Mouse (Mus musculus): Measurements from ENCODE around the gene Dtx3. TPM values are rescaled to one million over a fixed set of nuclear protein-coding genes. Genes with fewer than 3 reads are reported as not detected.

The Dtx3 gene
- total RNA-seq, 2 experiments from 2014 or later, result 227 to 255 TPM

DNA sequence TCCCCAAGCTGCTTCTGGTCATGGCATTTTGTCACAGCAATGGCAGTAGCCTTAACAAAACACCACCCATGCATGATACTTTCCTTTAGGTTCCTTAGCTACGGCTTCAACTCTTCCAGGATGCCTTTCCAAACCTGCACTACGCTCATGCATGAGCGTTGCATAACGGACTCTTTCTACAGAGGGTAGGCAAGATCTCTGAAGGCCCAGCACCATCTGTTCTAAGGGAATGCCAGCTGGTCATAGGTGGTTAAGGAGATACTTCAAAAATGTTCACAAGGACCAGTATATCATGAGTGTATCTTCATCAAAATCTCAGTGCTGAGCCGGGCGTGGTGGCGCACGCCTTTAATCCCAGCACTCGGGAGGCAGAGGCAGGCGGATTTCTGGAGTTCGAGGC is 20.9 kb upstream of the Dtx3 start:
- Histone ChIP-seq H3K4me3 (no peak overlapping the region), H3K27ac (peak overlapping the region; percentile 18; the same call in 1 of the 2 replicates)
- no peak for TF ChIP-seq CTCF (conservative IDR thresholded peaks at IDR 0.05)
- no peak for DNase-seq (ENCODE audit: low spot score in 2 of 2)

DNA sequence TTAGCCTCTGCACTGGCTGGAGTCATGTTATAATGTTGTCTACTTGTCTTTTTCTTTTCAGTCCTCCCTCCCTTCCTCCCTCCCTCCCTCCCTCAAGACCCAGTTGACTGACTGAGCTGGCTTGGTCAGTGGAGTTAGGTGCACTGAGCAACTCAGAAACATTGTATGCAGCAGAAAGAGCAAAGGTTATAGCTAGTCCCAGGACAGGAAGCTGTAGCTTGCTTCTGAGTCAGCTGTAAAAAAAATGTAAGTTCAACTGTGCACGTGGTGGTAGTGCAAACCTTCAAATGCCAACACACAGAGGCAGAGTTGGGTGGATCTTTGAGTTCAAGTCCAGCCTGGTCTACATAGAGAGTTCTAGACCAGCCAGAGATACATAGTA is 18.9 kb upstream of the Dtx3 start:
- no peak for DNase-seq (ENCODE audit: low spot score in 2 of 2)
- no peak for TF ChIP-seq CTCF (conservative IDR thresholded peaks at IDR 0.05)

DNA sequence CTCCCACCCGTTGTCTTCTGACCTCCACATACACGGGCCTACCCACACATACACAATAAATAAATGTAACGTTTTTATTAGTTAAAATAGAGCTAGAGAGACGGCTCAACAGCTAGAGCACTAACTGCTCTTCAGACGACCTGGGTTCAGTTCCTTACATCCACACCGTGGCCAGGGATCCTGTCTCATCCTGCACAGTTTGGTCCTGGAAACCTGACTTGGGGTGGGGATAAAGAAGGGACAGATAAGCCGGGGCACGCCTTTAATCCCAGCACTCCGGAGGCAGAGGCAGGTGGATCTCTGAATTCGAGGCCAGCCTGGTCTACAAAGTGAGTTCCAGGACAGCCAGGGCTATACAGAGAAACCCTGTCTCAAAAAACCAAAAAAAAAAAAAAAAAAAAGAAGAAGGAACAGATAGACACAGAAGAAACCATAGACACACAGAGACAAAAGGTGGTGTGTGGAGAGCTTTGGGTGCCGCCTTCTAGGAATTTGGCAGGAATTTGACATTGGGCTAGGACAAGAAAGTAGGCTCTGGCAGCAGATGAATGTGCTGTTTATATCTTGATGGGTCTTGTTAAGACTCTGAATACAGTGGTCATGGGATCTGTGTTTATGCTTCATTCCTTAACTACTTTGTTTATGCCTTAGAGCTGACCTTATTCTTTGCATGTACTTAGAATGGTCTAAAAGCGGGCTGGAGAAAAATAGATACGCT is 18.3 kb upstream of the Dtx3 start:
- H3K27ac ChIP-seq, result no peak overlapping the region
- no peak for TF ChIP-seq CTCF (conservative IDR thresholded peaks at IDR 0.05)
- DNase-seq (ENCODE audit: low spot score in 2 of 2), result no peak

More for the DNA sequence above, 18.9 kb upstream of the Dtx3 start:
- Histone ChIP-seq H3K27ac (no peak overlapping the region), H3K4me3 (no peak overlapping the region)

DNA sequence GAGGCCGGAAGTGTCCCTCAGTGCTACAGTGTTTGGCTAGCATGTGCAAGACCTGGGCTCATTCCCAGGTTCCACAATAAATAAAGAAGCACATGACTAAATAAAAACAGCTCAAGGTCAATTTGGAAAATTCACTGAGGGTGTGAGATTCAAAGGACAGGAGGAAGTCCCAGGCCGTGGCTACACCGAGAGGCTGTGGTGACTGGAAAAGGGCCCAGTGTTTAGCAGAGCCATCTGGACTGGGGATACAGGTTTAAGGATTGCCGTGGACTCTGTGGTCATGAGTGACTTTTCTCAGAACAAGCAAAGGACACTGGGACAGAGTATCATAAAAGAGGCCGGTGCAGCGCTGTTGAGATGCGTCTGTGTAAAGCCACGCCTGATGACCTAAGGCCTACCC is 17.7 kb upstream of the Dtx3 start:
- TF ChIP-seq CTCF (conservative IDR thresholded peaks at IDR 0.05), result no peak
- no peak for DNase-seq (ENCODE audit: low spot score in 2 of 2)
- H3K27ac ChIP-seq, result no peak overlapping the region
- no peak overlapping the region for H3K4me3 ChIP-seq

More for the DNA sequence above, 18.3 kb upstream of the Dtx3 start:
- no peak overlapping the region for H3K4me3 ChIP-seq

DNA sequence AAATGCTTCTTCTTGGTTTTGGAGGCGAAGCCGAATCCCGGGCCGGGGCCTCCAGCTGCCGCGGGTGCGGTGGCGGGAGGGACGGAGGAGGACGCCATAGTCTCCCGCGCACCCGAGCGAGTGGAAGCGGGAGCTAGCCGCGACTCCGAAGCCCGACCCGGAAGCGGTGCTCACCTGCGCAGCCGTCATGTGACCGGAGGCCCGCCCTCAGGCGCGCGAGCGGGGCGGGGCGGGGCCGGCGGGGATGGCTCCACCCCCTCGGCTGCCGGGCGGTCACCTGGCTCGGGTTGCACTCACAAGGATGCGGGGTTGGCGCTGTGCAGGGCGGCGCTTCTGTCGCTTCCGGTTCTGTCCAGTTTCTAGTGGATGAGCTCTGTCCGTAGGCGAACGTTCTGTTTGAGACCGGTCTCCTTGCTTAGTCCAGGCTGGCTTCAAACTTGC is 15.9 kb upstream of the Dtx3 start, which contains the start of gene Pip4k2c:
TSS of gene Pip4k2c (minus strand) at position 172 of the 441 bp plus-strand sequence.
- Histone ChIP-seq H3K27ac (peak within 1 kb of the TSS; percentile 84), H3K4me3 (peak within 1 kb of the TSS; percentile 99)
- no peak for TF ChIP-seq CTCF (conservative IDR thresholded peaks at IDR 0.05)
- DNase-seq (ENCODE audit: low spot score in 2 of 2), result peak; percentile 89 to 93

DNA sequence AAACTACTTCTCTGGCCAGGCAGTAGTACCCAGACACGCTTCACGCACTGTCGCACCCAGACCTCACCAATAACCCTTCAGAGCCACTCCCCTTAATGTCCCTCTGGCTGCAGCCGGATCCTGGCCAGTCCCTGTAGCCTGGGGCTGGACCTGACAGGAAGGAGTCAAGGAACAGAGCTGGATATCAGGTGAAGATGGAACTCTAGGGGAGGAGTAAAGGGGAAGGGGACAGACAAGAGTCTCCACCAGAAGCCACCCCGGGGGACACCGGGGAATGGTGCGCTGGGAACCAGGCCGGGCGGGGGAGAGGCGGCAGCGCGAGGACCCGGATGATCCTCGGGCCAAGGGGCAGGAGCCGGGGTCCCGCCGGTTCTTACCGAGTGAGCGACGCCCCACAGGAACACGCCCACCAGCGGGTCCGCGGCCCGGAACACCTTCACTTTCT is 15.5 kb upstream of the Dtx3 start:
- H3K27ac ChIP-seq, result peak overlapping the region; percentile 84
- DNase-seq (ENCODE audit: low spot score in 2 of 2), result no peak
- TF ChIP-seq CTCF (conservative IDR thresholded peaks at IDR 0.05), result no peak
- H3K4me3 ChIP-seq, result peak overlapping the region; percentile 99

DNA sequence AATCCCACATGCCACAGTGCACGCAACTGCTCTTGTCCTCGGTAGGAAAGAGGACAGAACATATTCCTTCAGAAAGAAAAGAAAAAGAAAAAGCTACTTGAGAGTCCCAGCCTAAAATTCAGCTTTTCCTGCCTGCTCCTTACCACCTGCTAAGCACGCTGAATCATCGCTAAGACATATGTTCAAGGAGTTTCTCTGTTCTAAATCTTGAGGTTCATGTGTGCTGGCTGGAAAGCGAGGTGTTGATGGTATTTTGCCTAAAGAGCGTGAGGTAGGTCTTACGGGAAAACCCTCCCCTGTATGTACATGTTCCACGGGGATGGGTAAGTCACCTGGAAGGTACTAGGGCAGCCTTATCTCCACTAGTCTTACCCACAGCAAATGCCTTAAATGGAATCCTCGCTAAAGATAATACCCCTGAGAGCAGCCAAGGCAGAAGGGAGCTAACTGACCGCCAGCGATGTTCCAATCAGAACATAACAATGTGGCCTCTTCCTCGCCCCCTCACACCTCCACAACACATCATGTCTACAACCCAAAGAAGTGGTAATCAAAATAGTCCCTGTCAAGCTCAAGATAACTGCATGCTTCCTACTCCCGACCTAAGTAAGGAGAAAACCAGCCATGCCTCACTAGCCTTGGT is 14.5 kb upstream of the Dtx3 start:
- no peak for DNase-seq (ENCODE audit: low spot score in 2 of 2)
- H3K27ac ChIP-seq, result peak overlapping the region; percentile 84
- H3K4me3 ChIP-seq, result peak overlapping the region; percentile 99
- TF ChIP-seq CTCF (conservative IDR thresholded peaks at IDR 0.05), result no peak

DNA sequence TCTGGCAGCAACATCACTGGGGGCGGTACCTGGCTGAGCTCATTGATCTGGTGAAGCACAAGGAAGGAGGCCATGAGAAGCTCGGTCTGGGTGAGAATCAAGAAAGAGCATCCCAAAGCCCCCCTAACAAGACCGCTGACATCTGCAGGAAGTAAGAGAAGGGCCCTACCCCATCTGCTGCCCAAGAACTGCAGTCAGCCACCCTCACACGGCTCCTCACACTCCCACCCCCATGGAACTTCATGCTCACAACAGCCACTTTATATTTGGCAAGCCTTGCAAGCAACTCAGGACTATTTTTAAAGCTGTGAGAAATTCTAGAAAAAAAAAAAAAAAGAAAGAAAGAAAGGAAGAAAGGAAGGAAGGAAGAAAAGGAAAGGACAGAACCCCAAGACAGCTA is 13.4 kb upstream of the Dtx3 start:
- peak overlapping the region; percentile 84 for H3K27ac ChIP-seq
- peak overlapping the region; percentile 99 for H3K4me3 ChIP-seq
- DNase-seq (ENCODE audit: low spot score in 2 of 2), result no peak
- TF ChIP-seq CTCF (conservative IDR thresholded peaks at IDR 0.05), result no peak

DNA sequence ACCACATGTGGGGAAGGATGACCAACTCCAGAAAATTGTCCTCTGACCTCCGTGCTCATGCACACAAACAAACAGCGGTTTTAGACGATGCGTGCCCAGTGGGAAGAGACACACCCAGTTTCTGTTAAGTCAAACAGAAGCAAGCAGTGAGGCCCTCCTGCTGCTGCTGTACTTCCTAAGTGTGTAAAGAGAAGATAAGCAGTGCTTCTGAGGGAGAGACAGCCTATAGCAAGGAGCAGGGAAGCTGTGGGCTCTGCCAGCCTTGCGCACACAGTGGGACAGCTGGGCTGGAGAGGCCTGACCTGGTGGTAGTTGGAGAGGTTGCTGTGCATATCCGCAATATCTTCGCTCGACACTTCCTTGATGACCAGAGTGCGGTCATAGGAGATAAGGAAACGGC is 9.8 kb upstream of the Dtx3 start:
- no peak for DNase-seq (ENCODE audit: low spot score in 2 of 2)
- H3K4me3 ChIP-seq, result no peak overlapping the region
- H3K27ac ChIP-seq, result no peak overlapping the region
- no peak for TF ChIP-seq CTCF (conservative IDR thresholded peaks at IDR 0.05)

DNA sequence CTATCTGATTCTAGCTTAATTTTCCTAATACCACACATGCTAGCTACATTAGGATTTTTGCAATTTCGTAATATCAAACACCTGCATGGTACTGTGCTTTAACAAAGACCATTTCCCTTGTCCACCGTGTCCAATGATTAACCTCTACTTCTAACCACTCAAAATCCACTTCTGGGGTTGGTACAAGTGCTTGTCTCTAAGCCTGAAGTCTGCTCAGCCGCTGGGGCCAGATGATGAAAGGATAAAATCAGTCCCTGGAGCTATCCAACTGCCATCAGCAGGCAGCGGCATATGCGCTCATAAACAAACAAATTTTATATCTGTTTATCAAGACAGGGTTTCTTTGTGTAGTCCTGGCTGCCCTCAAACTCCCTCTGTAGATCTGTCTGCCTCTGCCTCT is 9.1 kb upstream of the Dtx3 start:
- Histone ChIP-seq H3K4me3 (no peak overlapping the region), H3K27ac (no peak overlapping the region)
- TF ChIP-seq CTCF (conservative IDR thresholded peaks at IDR 0.05), result no peak
- no peak for DNase-seq (ENCODE audit: low spot score in 2 of 2)

DNA sequence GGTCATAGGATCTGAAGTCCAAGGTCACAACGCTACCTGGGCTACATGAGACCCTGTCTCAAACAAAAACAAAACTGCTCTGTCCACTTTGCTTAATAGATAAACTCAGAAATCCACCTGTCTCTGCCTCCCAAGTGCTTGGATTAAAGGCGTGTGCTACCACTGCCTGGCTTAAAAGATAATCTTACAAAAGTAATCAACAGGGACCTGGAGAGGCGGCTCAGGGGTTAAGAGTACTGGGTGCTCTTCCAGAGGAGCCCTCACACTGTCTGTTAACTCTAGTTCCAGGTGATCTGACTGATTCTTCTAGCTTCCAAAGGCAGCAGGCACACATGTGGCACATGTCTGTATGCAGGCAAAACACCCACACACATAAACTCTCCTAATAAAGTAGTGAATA is 7.6 kb upstream of the Dtx3 start:
- Histone ChIP-seq H3K27ac (no peak overlapping the region), H3K4me3 (no peak overlapping the region)
- TF ChIP-seq CTCF (conservative IDR thresholded peaks at IDR 0.05), result no peak
- DNase-seq (ENCODE audit: low spot score in 2 of 2), result no peak

DNA sequence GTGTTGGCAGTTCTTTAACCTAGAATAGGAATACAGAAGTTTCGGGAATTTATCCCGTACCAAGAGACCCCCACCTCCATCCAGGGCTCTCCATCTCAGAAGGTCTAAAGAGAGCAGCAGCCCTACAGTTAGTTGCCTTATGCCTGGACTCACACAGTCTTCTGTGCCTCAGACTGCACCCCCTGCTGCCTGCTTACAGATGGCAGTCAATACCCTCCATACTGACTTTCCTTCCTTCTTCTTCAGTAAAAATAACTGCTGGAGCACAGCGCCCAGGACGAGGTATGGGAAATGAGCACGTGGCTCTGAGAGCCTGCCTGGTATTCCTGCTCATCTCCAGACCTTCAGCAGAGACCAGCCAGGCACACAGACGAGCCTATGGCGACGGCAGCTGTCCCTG is 4.8 kb upstream of the Dtx3 start:
- peak overlapping the region; percentile 92; the same call in 1 of the 2 replicates for H3K27ac ChIP-seq
- TF ChIP-seq CTCF (conservative IDR thresholded peaks at IDR 0.05), result peak; percentile 60

DNA sequence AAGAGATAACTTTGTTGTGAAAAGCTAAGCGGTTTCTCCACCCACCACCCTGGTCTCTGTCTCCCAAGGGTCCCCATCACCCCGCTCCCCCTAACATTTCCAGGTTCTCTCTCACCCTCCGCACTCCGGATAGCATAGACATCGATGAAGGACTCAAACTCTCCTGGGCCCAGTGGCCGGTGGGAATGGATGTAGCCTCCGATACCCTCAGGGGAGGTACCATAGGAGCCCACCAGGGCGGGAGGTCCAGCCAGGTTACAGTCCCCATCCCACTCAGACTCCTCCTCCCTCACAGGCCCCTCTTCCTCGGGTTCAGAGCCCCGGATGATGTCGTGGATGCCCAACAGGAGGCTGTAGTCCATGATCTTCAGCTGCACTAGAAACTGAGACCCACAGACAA is 3.9 kb upstream of the Dtx3 start:
- Histone ChIP-seq H3K27ac (peak overlapping the region; percentile 92; the same call in 1 of the 2 replicates), H3K4me3 (no peak overlapping the region)
- DNase-seq (ENCODE audit: low spot score in 2 of 2), result no peak
- TF ChIP-seq CTCF (conservative IDR thresholded peaks at IDR 0.05), result no peak

More for the DNA sequence above, 4.8 kb upstream of the Dtx3 start:
- no peak overlapping the region for H3K4me3 ChIP-seq
- no peak for DNase-seq (ENCODE audit: low spot score in 2 of 2)

DNA sequence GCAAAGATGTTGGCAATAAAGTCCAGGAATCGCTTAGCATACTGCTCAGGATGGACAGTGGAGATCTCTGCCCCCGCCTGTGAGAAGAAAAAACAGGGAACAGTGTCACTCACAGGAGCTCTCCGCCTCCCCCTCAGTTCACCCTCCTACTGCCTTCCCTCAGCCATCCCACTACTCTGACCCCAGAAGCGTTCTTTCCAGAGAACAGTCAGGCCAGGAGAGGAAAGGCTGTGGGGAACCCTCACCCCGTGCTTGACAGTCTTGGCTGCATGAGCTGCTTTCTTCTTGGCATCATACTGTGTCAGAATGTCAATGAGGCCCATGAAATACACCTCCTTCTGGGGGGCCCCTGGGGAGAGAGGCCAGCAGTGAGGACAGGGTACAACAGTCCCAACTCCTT is 3.5 kb upstream of the Dtx3 start:
- no peak for DNase-seq (ENCODE audit: low spot score in 2 of 2)
- no peak overlapping the region for H3K4me3 ChIP-seq
- peak overlapping the region; percentile 92; the same call in 1 of the 2 replicates for H3K27ac ChIP-seq
- no peak for TF ChIP-seq CTCF (conservative IDR thresholded peaks at IDR 0.05)

All from layer of hippocampus, adult 2 months (tissue).